Mouse (Mus musculus): Measurements from ENCODE around the gene Prss50.

- TF ChIP-seq CTCF (conservative IDR thresholded peaks at IDR 0.05; ENCODE audit: low read length) (no peak), NANOG (IDR thresholded peaks at IDR 0.05; ENCODE audit: borderline replicate concordance, low read length) (no peak)
These were observed 50.3 kb downstream of the Prss50 start for GRCm38 (mm10) chr9:110907838-110908630.

All from E14TG2a.4 (cell line).